Mouse (Mus musculus): ENCODE measurements at regions not wholly inside any gene's neighbourhood (a gene's known extent, or its start where the extent isn't known, plus 50 kb on each side); places are given as distances from the start of the nearest gene placed in this dataset.

DNA sequence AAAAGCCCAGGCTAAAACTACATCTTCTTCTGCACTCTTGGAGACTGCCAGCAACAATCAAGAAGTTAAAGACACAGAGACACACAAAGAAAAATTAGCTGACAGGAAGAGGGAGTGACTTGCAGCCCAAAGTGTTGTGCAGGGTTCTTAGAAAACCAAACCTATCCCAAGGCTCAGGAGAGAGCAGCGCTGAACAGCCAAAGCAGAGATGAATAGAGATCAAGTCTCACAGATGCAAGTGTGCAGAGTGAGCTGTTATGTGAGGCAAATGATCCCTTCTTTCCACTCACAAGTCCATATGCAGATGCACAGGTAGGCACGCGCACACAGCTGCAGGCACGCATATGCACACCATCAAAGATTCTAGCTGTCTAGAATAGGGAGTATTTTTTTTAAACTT, 318.0 kb upstream of the Npvf start:
- no peak for ATAC-seq (ENCODE audit: low read depth)
- H3K4me1 ChIP-seq (ENCODE audit: control insufficient read depth, insufficient read depth, low read length) = no peaks in the 10 kb centered on the region
- 88% methylated on average over 4 of the region's 4 CpGs for WGBS

DNA sequence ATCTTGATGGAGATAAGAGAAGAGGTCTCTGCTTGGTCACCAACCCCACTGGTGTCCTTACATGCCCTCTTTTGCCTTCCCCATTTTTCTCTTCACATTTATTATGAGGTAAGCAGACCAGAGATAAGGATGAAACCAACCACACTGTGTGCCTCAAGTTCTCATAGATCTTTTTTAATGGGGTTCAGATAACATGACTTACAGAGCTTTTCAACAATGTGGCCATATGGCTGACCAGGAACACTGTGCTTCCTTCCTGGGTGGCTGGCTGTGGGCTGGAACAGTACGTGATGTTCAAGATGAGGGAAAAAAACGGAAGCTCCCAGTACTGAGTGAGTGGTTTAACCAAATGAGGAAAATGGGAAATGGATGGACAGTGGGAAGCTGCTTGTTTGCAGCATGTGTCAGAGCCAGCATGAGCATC, 319.0 kb upstream of the Npvf start:
- H3K27ac ChIP-seq (ENCODE audit: low read depth, low read length) = no peak overlapping the region
- no peaks in the 10 kb centered on the region for H3K27me3 ChIP-seq (ENCODE audit: control insufficient read depth, insufficient read depth, low read length)
- no peaks in the 10 kb centered on the region for H3K36me3 ChIP-seq (ENCODE audit: control insufficient read depth, insufficient read depth, low read length)
- no peak overlapping the region for H3K4me3 ChIP-seq (ENCODE audit: low read depth, low read length)
- ATAC-seq (ENCODE audit: low read depth) = no peak
- H3K4me2 ChIP-seq (ENCODE audit: low read depth, low read length) = no peak overlapping the region
- H3K9ac ChIP-seq (replicated peaks; ENCODE audit: low read depth, low read length) = no peak overlapping the region
- no peaks in the 10 kb centered on the region for H3K4me1 ChIP-seq (ENCODE audit: control insufficient read depth, insufficient read depth, low read length)
- no peaks in the 10 kb centered on the region for H3K9me3 ChIP-seq (ENCODE audit: control insufficient read depth, low read length)
- WGBS = 76% methylated on average over 2 of the region's 2 CpGs

More for the DNA sequence above, 318.0 kb upstream of the Npvf start:
- Histone ChIP-seq H3K27me3 (ENCODE audit: control insufficient read depth, insufficient read depth, low read length) (no peaks in the 10 kb centered on the region), H3K9ac (replicated peaks; ENCODE audit: low read depth, low read length) (no peak overlapping the region), H3K4me2 (ENCODE audit: low read depth, low read length) (no peak overlapping the region), H3K36me3 (ENCODE audit: control insufficient read depth, insufficient read depth, low read length) (no peaks in the 10 kb centered on the region), H3K4me3 (ENCODE audit: low read depth, low read length) (no peak overlapping the region), H3K9me3 (ENCODE audit: control insufficient read depth, low read length) (no peaks in the 10 kb centered on the region), H3K27ac (ENCODE audit: low read depth, low read length) (no peak overlapping the region)

DNA sequence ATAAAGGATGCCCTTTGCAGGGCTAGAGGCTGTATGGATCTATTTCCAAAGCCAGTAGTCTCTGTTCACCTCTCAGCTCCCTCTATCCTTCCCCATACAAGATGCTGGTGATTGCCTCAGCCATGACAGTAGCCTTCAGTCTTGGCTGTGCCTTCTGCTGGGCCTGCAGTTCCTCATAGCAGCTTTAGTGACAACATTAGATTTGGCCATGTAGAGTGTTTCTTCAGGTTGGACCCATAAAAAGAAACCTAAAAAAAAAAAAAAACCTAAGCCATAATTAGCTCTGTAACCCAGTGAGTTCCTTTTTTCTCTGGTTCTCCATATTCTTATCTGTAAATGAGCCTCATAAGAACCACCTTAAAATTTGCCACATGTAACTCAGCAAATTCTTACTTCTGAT, 319.6 kb upstream of the Npvf start:
- no peaks in the 10 kb centered on the region for H3K27me3 ChIP-seq (ENCODE audit: control insufficient read depth, insufficient read depth, low read length)
- H3K27ac ChIP-seq (ENCODE audit: low read depth, low read length) = no peak overlapping the region
- no peaks in the 10 kb centered on the region for H3K9me3 ChIP-seq (ENCODE audit: control insufficient read depth, low read length)
- H3K4me1 ChIP-seq (ENCODE audit: control insufficient read depth, insufficient read depth, low read length) = no peaks in the 10 kb centered on the region
- no peak overlapping the region for H3K4me3 ChIP-seq (ENCODE audit: low read depth, low read length)
- H3K4me2 ChIP-seq (ENCODE audit: low read depth, low read length) = no peak overlapping the region
- ATAC-seq (ENCODE audit: low read depth) = no peak
- H3K9ac ChIP-seq (replicated peaks; ENCODE audit: low read depth, low read length) = no peak overlapping the region
- no peaks in the 10 kb centered on the region for H3K36me3 ChIP-seq (ENCODE audit: control insufficient read depth, insufficient read depth, low read length)

DNA sequence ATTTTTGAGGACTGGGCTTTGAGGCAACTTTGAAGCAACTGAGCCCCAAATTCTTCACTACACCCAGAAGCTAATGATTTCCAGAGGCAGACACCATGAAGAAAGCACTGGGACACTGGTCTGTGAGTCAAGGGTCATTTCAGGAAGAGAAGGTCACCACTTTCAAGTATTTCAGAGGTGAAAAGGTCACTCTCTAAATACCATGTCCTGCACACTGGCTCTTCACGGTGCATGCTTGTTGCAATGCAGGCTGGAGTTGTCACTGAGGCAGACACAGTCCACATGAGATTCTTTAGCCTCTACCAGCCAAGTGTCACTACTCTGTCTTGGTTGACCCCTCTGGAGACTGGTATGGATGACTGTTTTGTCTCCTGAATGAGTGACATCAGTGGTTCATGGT, 320.7 kb upstream of the Npvf start:
- H3K4me2 ChIP-seq (ENCODE audit: low read depth, low read length) = no peak overlapping the region
- no peaks in the 10 kb centered on the region for H3K36me3 ChIP-seq (ENCODE audit: control insufficient read depth, insufficient read depth, low read length)
- 16% methylated on average over 1 of the region's 1 CpGs for WGBS
- no peaks in the 10 kb centered on the region for H3K9me3 ChIP-seq (ENCODE audit: control insufficient read depth, low read length)
- no peaks in the 10 kb centered on the region for H3K4me1 ChIP-seq (ENCODE audit: control insufficient read depth, insufficient read depth, low read length)
- H3K27ac ChIP-seq (ENCODE audit: low read depth, low read length) = no peak overlapping the region
- H3K9ac ChIP-seq (replicated peaks; ENCODE audit: low read depth, low read length) = no peak overlapping the region
- H3K4me3 ChIP-seq (ENCODE audit: low read depth, low read length) = no peak overlapping the region
- no peak for ATAC-seq (ENCODE audit: low read depth)
- no peaks in the 10 kb centered on the region for H3K27me3 ChIP-seq (ENCODE audit: control insufficient read depth, insufficient read depth, low read length)

DNA sequence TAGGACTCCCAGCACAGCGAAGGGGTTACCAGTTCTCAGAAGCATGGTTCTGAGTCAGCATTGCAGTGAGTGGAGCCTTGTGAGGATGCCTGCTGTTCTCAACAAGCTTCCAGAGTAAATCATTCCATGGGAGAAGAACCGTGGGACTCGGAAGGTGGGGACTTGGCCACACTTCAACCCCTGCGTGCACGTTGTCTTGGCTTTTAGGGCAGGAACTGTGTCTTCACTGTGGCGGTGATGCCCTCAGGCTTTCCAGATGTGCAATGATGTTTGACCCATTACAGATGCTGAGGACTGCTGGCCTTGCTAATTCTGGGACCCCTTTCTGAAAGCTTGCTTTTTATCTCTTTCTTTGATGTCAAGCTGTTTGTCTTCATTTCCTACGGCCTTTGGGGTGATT, 322.7 kb upstream of the Npvf start:
- Histone ChIP-seq H3K9ac (replicated peaks; ENCODE audit: low read depth, low read length) (no peak overlapping the region), H3K4me2 (ENCODE audit: low read depth, low read length) (no peak overlapping the region), H3K4me3 (ENCODE audit: low read depth, low read length) (no peak overlapping the region), H3K27ac (ENCODE audit: low read depth, low read length) (no peak overlapping the region), H3K27me3 (ENCODE audit: control insufficient read depth, insufficient read depth, low read length) (no peaks in the 10 kb centered on the region), H3K4me1 (ENCODE audit: control insufficient read depth, insufficient read depth, low read length) (0 out of 2 replicates have a peak, but pooled peaks cover 5% of the 10 kb centered on the region), H3K36me3 (ENCODE audit: control insufficient read depth, insufficient read depth, low read length) (no peaks in the 10 kb centered on the region), H3K9me3 (ENCODE audit: control insufficient read depth, low read length) (no peaks in the 10 kb centered on the region)
- 29% methylated on average over 7 of the region's 7 CpGs for WGBS
- no peak for ATAC-seq (ENCODE audit: low read depth)

DNA sequence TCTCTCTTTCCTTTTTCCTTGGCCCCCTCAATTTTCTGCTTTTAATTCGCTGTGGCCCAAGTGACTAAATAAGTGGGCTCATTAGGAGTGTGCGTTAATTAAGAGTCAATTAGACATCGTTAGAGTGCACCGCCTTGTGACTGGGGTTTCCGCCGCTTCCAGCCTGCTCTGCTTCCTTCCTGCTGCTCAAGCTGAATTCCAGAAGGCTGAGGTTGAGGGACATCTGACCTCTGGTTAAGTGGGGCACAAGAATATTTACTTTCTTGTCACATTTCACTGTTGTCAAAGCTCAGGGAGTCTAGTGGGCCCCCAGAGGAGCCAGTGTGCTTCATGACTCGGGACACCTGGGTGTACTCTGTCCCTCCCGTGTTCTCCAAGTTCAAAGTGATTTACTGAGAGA, 323.1 kb upstream of the Npvf start:
- 23% methylated on average over 8 of the region's 8 CpGs for WGBS

DNA sequence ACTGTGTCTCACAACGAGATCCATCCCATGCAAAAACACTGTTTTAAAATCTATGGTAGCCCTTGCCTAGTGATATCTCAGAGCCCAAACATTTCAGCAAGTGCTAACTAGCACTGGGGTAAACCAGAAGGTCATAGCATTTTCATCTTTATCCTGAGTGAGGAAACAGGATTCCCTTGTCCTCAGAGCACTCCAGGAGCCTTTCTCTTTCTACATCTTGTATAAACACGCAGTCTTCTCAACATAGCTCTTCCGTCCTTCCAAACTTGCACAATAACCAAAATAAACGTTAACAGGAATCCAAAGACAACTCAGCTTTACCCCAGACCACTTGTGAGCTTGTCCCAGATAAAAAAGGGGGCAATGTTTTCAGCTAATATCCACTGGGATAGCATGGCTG, 323.8 kb upstream of the Npvf start:
- Histone ChIP-seq H3K4me2 (ENCODE audit: low read depth, low read length) (no peak overlapping the region), H3K9me3 (ENCODE audit: control insufficient read depth, low read length) (no peaks in the 10 kb centered on the region), H3K36me3 (ENCODE audit: control insufficient read depth, insufficient read depth, low read length) (no peaks in the 10 kb centered on the region), H3K4me1 (ENCODE audit: control insufficient read depth, insufficient read depth, low read length) (0 out of 2 replicates have a peak, but pooled peaks cover 5% of the 10 kb centered on the region), H3K4me3 (ENCODE audit: low read depth, low read length) (no peak overlapping the region), H3K9ac (replicated peaks; ENCODE audit: low read depth, low read length) (no peak overlapping the region), H3K27me3 (ENCODE audit: control insufficient read depth, insufficient read depth, low read length) (no peaks in the 10 kb centered on the region), H3K27ac (ENCODE audit: low read depth, low read length) (no peak overlapping the region)
- ATAC-seq (ENCODE audit: low read depth) = no peak
- WGBS = 84% methylated on average over 4 of the region's 4 CpGs

More for the DNA sequence above, 323.1 kb upstream of the Npvf start:
- Histone ChIP-seq H3K27ac (ENCODE audit: low read depth, low read length) (no peak overlapping the region), H3K4me1 (ENCODE audit: control insufficient read depth, insufficient read depth, low read length) (0 out of 2 replicates have a peak, but pooled peaks cover 5% of the 10 kb centered on the region), H3K9me3 (ENCODE audit: control insufficient read depth, low read length) (no peaks in the 10 kb centered on the region), H3K36me3 (ENCODE audit: control insufficient read depth, insufficient read depth, low read length) (no peaks in the 10 kb centered on the region), H3K4me3 (ENCODE audit: low read depth, low read length) (no peak overlapping the region), H3K9ac (replicated peaks; ENCODE audit: low read depth, low read length) (no peak overlapping the region), H3K4me2 (ENCODE audit: low read depth, low read length) (no peak overlapping the region), H3K27me3 (ENCODE audit: control insufficient read depth, insufficient read depth, low read length) (no peaks in the 10 kb centered on the region)
- no peak for ATAC-seq (ENCODE audit: low read depth)

DNA sequence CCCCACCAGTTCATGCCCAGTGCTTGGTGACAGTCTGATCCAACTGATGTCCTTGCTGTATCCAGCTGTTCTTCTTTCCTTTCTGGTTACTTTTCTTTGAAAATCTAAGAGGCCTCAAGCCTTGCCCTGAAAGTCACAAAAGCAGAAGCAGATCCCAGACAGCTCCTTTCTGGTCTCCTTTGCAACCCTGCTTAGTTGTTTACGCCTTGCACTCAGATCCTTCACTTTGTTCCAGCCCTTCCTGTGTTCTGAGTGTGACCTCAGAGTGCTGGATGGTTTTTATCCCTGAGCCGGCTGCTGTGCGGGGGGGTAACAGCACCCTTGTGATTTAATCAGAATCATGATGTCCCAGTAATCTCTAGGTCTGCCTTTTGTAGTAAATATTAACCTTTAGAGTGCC, 324.3 kb upstream of the Npvf start:
- Histone ChIP-seq H3K27me3 (ENCODE audit: control insufficient read depth, insufficient read depth, low read length) (no peaks in the 10 kb centered on the region), H3K27ac (ENCODE audit: low read depth, low read length) (no peak overlapping the region), H3K4me2 (ENCODE audit: low read depth, low read length) (no peak overlapping the region), H3K36me3 (ENCODE audit: control insufficient read depth, insufficient read depth, low read length) (no peaks in the 10 kb centered on the region), H3K9ac (replicated peaks; ENCODE audit: low read depth, low read length) (no peak overlapping the region), H3K9me3 (ENCODE audit: control insufficient read depth, low read length) (no peaks in the 10 kb centered on the region), H3K4me1 (ENCODE audit: control insufficient read depth, insufficient read depth, low read length) (0 out of 2 replicates have a peak, but pooled peaks cover 5% of the 10 kb centered on the region), H3K4me3 (ENCODE audit: low read depth, low read length) (no peak overlapping the region)
- 54% methylated on average over 3 of the region's 3 CpGs for WGBS
- ATAC-seq (ENCODE audit: low read depth) = no peak

DNA sequence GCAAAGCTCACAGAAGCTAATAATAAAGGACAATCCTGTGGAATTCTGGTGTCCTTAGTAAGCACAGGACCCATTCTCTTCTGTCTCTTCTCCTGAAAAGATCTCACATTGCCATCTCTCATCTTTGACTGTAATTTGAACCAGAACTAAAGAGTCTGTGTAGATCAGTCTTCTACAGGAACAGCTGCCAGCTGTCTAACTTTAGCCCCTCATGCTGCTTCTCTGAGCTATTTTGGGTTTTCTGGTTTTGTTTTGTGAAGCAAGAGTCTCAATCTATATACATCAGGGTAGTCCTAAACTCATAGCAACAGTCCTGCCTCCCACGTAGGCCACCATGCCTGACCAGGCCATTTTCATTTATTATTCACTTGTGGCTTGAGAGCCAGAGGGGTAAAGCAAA, 325.5 kb upstream of the Npvf start:
- H3K36me3 ChIP-seq (ENCODE audit: control insufficient read depth, insufficient read depth, low read length) = no peaks in the 10 kb centered on the region
- no peak for ATAC-seq (ENCODE audit: low read depth)
- no peak overlapping the region for H3K27ac ChIP-seq (ENCODE audit: low read depth, low read length)
- H3K9me3 ChIP-seq (ENCODE audit: control insufficient read depth, low read length) = no peaks in the 10 kb centered on the region
- H3K4me2 ChIP-seq (ENCODE audit: low read depth, low read length) = no peak overlapping the region
- no peaks in the 10 kb centered on the region for H3K27me3 ChIP-seq (ENCODE audit: control insufficient read depth, insufficient read depth, low read length)
- WGBS = 68% methylated on average over 1 of the region's 1 CpGs
- peaks cover 9% of the 10 kb centered on the region; the same call in 1 of the 2 replicates for H3K4me1 ChIP-seq (ENCODE audit: control insufficient read depth, insufficient read depth, low read length)
- H3K4me3 ChIP-seq (ENCODE audit: low read depth, low read length) = no peak overlapping the region
- H3K9ac ChIP-seq (replicated peaks; ENCODE audit: low read depth, low read length) = no peak overlapping the region

DNA sequence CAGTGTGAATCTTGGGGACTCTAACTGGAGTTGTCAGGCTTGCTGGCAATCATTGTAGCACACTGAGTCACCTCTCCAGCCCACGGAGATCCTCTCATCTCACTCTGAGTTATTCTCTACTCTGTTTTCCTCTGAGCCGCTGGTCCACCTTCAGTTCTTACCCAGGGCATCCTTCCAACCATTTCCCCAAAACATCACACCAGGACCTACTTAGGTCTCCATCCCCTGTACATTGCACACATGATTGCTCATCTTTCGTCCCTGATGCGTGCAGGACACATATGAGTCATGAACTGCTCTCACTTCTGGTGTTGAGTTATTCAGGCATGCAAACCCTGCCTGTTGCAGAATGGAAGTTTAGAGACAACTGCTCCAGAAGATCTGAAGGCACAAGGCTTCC, 326.1 kb upstream of the Npvf start:
- H3K27me3 ChIP-seq (ENCODE audit: control insufficient read depth, insufficient read depth, low read length) = no peaks in the 10 kb centered on the region
- no peaks in the 10 kb centered on the region for H3K36me3 ChIP-seq (ENCODE audit: control insufficient read depth, insufficient read depth, low read length)
- H3K9me3 ChIP-seq (ENCODE audit: control insufficient read depth, low read length) = no peaks in the 10 kb centered on the region
- peaks cover 9% of the 10 kb centered on the region; the same call in 1 of the 2 replicates for H3K4me1 ChIP-seq (ENCODE audit: control insufficient read depth, insufficient read depth, low read length)
- no peak for ATAC-seq (ENCODE audit: low read depth)
- no peak overlapping the region for H3K4me2 ChIP-seq (ENCODE audit: low read depth, low read length)
- H3K4me3 ChIP-seq (ENCODE audit: low read depth, low read length) = no peak overlapping the region
- H3K27ac ChIP-seq (ENCODE audit: low read depth, low read length) = no peak overlapping the region
- H3K9ac ChIP-seq (replicated peaks; ENCODE audit: low read depth, low read length) = no peak overlapping the region
- 84% methylated on average over 4 of the region's 4 CpGs for WGBS
